Mouse (Mus musculus) ES-Bruce4 (cell line): Measurements from ENCODE around the gene Doc2b. TPM values are rescaled to one million over a fixed set of nuclear protein-coding genes. Genes with fewer than 3 reads are reported as not detected.
A peak's percentile ranks its signal among the peaks of the same experiment; 100 is the strongest.

Experiments used
- H3K27ac ChIP-seq: 2 replicates; pipeline ENCODE4 v1.5.1; 2012; ENCODE audit warnings: low read length, inconsistent platforms; ENCODE audit not compliant: insufficient read depth
- H3K27me3 ChIP-seq: 2 replicates; pipeline ENCODE4 v1.6.1; 2012; ENCODE audit warnings: mild to moderate bottlenecking, low read length, inconsistent platforms; ENCODE audit not compliant: control insufficient read depth, poor library complexity, insufficient read depth, severe bottlenecking
- H3K36me3 ChIP-seq: 2 replicates; pipeline ENCODE4 v1.6.1; 2012; ENCODE audit warnings: inconsistent platforms, mild to moderate bottlenecking, low read length, moderate library complexity; ENCODE audit not compliant: control insufficient read depth, poor library complexity, insufficient read depth, severe bottlenecking
- H3K4me1 ChIP-seq: one replicate; pipeline ENCODE4 v1.8.1; 2011; ENCODE audit warnings: low read length; ENCODE audit not compliant: control insufficient read depth, insufficient read depth
- H3K4me3 ChIP-seq: 2 replicates; pipeline ENCODE4 v1.5.1; 2011; ENCODE audit warnings: low read depth, mild to moderate bottlenecking, low read length
- H3K9ac ChIP-seq: 2 replicates; pipeline ENCODE4 v1.6.1; 2012; ENCODE audit warnings: low read depth, mild to moderate bottlenecking, inconsistent platforms; ENCODE audit not compliant: poor library complexity, severe bottlenecking
- H3K9me3 ChIP-seq: replicated peaks from 2 replicates; pipeline ENCODE4 v1.6.1; 2012; ENCODE audit warnings: mild to moderate bottlenecking, low read length, inconsistent platforms; ENCODE audit not compliant: control insufficient read depth, poor library complexity, insufficient read depth, severe bottlenecking
- CTCF ChIP-seq: IDR thresholded peaks from one replicate; pipeline ENCODE4 v1.8.1; 2011; ENCODE audit warnings: low read depth, low read length
- EP300 ChIP-seq: IDR thresholded peaks from 2 replicates; pipeline ENCODE4 v1.6.1; 2011; ENCODE audit warnings: low read depth, low read length; ENCODE audit not compliant: insufficient read depth
- POLR2A ChIP-seq: IDR thresholded peaks from one replicate; pipeline ENCODE4 v1.8.1; 2011; ENCODE audit warnings: low read length; ENCODE audit not compliant: insufficient read depth
- polyA plus RNA-seq: library from polyadenylated mRNA; stranded (reverse); fragments of >200 nt; gene quantifications from 2 replicates; pipeline ENCODE4 v1.2.4, GENCODE M21; 2011; ENCODE audit warnings: low read depth; ENCODE audit not compliant: missing spikeins, insufficient read depth, insufficient read length

The Doc2b gene
- polyA plus RNA-seq, 1 experiment, result 0.22 TPM

- no peak overlapping the region for H3K9ac ChIP-seq
- H3K4me3 ChIP-seq, result no peak overlapping the region
- TF ChIP-seq POLR2A (no peak), CTCF (no peak), EP300 (no peak)
- no peak overlapping the region for H3K27ac ChIP-seq
- H3K4me1 ChIP-seq, result no peaks in the 10 kb centered on the region
- no peaks in the 10 kb centered on the region for H3K36me3 ChIP-seq
- H3K9me3 ChIP-seq, result no peaks in the 10 kb centered on the region
- H3K27me3 ChIP-seq, result no peaks in the 10 kb centered on the region
Measured at GRCm38 (mm10) chr11:75811900-75812299, 16.1 kb upstream of the Doc2b start.

DNA sequence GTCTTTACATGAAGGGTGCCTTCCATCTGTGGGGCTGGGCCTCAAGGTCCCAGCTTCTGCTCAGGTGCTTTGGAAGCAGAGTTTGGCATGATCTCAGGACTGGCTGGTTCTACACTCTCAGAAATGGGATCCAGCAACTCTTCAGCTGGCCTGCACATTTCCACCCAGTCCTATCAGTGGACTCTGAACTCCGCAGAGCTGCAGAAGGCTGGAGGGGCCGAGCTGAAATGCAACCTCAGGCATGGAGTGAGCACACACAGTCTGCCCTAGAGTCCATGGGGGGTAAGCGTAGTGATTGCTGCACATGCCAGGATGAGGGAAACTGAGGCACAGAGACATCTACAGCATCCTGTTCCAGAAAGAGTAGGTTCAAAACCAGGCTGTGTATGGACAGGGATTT is 14.7 kb upstream of the Doc2b start:
- H3K4me3 ChIP-seq, result no peak overlapping the region
- no peak overlapping the region for H3K27ac ChIP-seq
- TF ChIP-seq CTCF (no peak), EP300 (no peak), POLR2A (no peak)
- H3K9ac ChIP-seq, result no peak overlapping the region
- H3K4me1 ChIP-seq, result no peaks in the 10 kb centered on the region
- no peaks in the 10 kb centered on the region for H3K27me3 ChIP-seq
- no peaks in the 10 kb centered on the region for H3K9me3 ChIP-seq
- no peaks in the 10 kb centered on the region for H3K36me3 ChIP-seq

- TF ChIP-seq CTCF (no peak), POLR2A (no peak), EP300 (no peak)
- H3K27me3 ChIP-seq, result no peaks in the 10 kb centered on the region
- no peak overlapping the region for H3K4me3 ChIP-seq
- no peaks in the 10 kb centered on the region for H3K4me1 ChIP-seq
- H3K9ac ChIP-seq, result no peak overlapping the region
- no peak overlapping the region for H3K27ac ChIP-seq
- no peaks in the 10 kb centered on the region for H3K36me3 ChIP-seq
- H3K9me3 ChIP-seq, result no peaks in the 10 kb centered on the region
Measured at GRCm38 (mm10) chr11:75807486-75807885, 11.6 kb upstream of the Doc2b start.

- Histone ChIP-seq H3K4me1 (peaks cover 3% of the 10 kb centered on the region), H3K9me3 (no peaks in the 10 kb centered on the region), H3K36me3 (no peaks in the 10 kb centered on the region), H3K27ac (no peak overlapping the region), H3K9ac (no peak overlapping the region), H3K27me3 (0 out of 2 replicates have a peak, but pooled peaks cover 2% of the 10 kb centered on the region), H3K4me3 (no peak overlapping the region)
- TF ChIP-seq POLR2A, result no peak
- TF ChIP-seq EP300, result 0 out of 2 replicates have a peak, but pooled peaks have one; percentile 8
Measured at GRCm38 (mm10) chr11:75801771-75802550, 6.1 kb upstream of the Doc2b start.

DNA sequence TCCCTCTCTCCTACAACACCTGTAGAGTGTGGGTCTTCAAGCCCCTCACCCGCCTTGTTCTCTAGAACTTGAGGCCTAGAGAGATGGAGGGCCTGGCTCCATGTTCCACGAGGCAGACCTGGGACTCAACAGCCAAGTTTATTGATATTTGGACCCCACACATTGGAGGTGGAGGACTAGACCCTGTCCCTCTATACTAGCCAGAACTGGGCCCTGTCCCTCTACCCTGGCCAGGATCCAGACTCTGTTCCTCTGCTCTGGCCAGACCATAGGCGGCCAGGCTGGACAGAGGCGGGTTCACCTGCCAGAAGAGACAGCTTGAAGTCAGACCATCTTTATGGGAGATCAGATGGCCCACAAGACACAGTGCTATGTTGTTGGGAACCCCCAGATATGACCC is 5.5 kb upstream of the Doc2b start:
- Histone ChIP-seq H3K4me1 (peaks cover 3% of the 10 kb centered on the region), H3K36me3 (no peaks in the 10 kb centered on the region), H3K27ac (no peak overlapping the region), H3K9ac (no peak overlapping the region), H3K9me3 (no peaks in the 10 kb centered on the region), H3K4me3 (no peak overlapping the region), H3K27me3 (0 out of 2 replicates have a peak, but pooled peaks cover 2% of the 10 kb centered on the region)
- TF ChIP-seq POLR2A, result no peak
- TF ChIP-seq EP300, result no peak
- no peak for TF ChIP-seq CTCF

GRCm38 (mm10) chr11:75796536-75797246 is 842 bp upstream of the Doc2b start:
- no peak overlapping the region for H3K9ac ChIP-seq
- H3K4me3 ChIP-seq, result peak overlapping the region; percentile 75; the same call in 1 of the 2 replicates
- peaks cover 2% of the 10 kb centered on the region for H3K4me1 ChIP-seq
- H3K9me3 ChIP-seq, result no peaks in the 10 kb centered on the region
- H3K36me3 ChIP-seq, result no peaks in the 10 kb centered on the region
- peaks cover 23% of the 10 kb centered on the region for H3K27me3 ChIP-seq
- no peak overlapping the region for H3K27ac ChIP-seq
- TF ChIP-seq POLR2A, result no peak
- no peak for TF ChIP-seq EP300
- TF ChIP-seq CTCF, result no peak
